Mouse (Mus musculus) activated CD4-positive, CD25-positive, alpha-beta regulatory T cell, adult 4 months (primary cell): ENCODE measurements around the gene Astl. TPM values are rescaled to one million over a fixed set of nuclear protein-coding genes. Genes with fewer than 3 reads are reported as not detected.
"Not testable (repeated sequence)": the region's sequence is repeated elsewhere in the genome, so short reads cannot be mapped to it uniquely, and the experiment has no call there.

Source experiments
- ATAC-seq: one replicate; pipeline ENCODE4 v1.8.0; 2017
- polyA plus RNA-seq, 2 experiments: library from polyadenylated mRNA; unstranded; fragments of 100-300 nt; shearing (Covaris generic); gene quantifications; one replicate each; pipeline ENCODE4 v1.2.1; 2017

Gene Astl
- polyA plus RNA-seq, result under 1 TPM; 0.28 to 0.37 TPM

DNA sequence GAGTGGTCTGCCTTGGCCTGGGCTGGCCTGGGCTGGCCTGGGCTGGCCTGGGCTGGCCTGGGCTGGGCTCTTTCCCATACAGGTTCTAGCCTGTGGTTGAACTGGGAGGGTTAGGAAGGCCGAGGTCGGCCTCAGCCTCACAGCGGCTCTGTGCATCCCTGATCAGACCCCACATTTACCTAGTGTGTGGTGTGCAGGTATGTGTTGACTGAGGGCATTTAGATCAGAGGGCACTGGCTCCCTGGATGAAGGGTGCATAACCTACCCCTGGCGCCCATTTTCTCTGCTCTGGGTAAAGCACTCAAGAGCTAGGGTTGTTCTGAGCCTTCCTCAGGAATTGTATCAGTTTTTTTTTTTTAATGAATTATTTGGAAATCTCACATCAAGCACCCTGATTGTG, at the start of gene Astl:
Astl (plus strand) TSS at position 224 of the 400 bp plus-strand sequence.
- ATAC-seq, result no peak

GRCm38 (mm10) chr2:127292250-127292649, 46.2 kb upstream of the Astl start:
- ATAC-seq, result no peak

GRCm38 (mm10) chr2:127297001-127297805, 41.2 kb upstream of the Astl start:
- no peak for ATAC-seq

DNA sequence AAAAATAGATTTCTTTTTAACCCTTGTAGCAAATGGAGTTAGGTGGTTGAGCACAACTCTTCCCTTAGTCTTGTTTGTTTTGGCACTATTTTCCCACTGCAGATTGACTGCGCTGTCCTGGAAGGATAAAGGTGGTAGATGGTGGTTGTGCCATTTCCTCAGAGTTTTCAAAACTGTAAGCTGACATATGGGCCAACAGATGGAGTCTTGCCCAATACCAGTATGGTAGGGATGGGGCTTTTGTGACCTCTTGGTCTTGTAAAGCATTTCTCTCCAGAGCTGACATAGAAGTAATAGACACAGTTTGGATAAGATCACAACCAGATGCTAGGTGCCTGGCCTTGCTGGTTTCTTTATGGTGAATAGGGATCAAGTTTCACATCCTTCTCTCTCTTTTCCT, 40.4 kb upstream of the Astl start:
- no peak for ATAC-seq

GRCm38 (mm10) chr2:127300701-127301100, 37.7 kb upstream of the Astl start:
- peak; percentile 40 for ATAC-seq

DNA sequence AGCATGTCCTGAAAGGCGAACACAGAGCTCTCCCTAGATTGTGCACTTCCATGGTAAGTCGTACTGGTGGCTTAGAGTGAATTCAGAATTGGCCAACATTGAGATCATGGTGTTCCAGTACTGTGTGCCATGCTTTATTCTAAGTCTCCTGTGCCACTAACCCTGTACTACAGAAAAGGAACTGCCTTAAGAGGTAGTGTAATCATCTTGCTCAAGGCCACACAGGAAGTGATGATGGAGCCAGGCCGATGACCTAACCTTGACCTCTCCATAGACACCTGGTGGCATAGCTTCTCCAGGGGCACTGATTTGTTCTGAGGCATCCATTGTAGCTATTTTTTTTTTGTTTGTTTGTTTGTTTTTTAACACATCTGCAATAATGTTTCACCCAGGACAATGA, 36.6 kb upstream of the Astl start:
- no peak for ATAC-seq

DNA sequence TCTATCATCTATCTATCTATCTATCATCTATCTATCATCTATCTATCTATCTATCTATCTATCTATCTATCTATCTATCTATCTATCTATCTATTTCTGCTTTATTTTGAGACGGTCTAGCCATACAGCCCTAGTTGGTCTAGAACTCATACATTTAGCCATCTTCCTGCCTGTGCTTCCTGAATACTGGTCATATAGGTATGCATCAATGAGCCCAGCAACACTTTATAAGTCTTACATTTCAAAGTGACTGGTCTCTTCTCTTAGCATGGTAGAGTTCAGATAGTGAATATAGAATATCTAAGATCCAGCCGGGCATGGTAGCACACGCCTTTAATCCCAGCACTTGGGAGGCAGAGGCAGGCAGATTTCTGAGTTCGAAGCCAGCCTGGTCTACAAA, 34.2 kb upstream of the Astl start:
- not testable (repeated sequence) for ATAC-seq

GRCm38 (mm10) chr2:127304609-127305210, 33.7 kb upstream of the Astl start:
- ATAC-seq, result no peak

DNA sequence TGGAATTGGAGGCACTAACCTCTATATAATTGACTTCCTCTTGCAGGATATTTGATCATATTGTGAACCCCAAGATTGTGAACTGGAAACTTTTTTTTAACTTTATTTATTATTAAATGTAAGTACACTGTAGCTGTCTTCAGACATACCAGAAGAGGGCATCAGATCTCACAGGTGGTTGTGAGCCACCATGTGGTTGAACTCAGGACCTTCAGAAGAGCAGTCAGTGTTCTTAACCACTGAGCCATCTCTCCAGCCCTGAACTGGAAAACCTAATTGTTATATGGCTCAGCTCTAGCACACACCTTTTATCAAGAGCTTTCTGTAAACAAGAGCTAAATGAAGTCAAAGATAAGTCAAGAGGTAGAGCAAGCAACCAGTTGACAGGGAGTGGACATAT, 32.3 kb upstream of the Astl start:
- no peak for ATAC-seq

DNA sequence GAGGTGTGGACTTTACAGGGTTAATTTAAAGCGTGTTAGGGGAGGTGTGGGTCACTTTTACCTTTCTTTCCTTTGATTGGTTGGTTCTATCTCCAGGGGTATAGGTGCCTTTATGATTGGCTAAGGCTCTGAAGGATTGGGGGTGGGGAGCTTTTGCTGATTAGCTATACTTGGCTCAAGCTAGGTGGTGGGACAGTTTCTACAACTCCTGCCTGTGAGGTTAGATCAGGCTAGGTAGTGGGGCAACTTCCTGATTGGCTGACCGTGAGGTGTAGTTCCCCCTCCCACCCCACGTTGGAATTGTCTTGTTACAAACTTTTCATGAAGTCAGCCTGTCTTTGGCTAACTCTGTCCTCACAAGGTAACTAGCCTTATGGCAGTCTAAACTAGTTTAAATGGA, 31.3 kb upstream of the Astl start:
- ATAC-seq, result no peak

GRCm38 (mm10) chr2:127308660-127309059, 29.8 kb upstream of the Astl start:
- ATAC-seq, result peak; percentile 43

DNA sequence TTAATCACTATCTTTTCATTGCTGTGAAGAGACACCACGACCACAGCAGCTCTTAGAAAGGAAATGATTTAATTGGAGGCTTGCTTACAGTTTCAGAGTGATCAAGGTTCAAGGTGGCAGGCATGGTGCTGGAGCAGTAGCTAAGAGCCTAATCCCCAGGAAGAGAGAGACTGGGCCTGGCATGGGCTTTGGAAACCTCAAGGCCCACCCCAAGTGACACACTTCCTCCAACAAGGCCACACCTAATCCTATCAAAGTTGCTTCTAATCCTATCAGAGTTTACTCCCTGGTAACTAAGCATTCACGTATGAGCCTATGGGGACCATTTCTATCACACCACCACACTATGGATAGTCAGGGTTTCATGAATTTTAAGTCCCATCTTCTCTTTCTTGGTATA, 28.2 kb upstream of the Astl start:
- peak; percentile 3 for ATAC-seq

DNA sequence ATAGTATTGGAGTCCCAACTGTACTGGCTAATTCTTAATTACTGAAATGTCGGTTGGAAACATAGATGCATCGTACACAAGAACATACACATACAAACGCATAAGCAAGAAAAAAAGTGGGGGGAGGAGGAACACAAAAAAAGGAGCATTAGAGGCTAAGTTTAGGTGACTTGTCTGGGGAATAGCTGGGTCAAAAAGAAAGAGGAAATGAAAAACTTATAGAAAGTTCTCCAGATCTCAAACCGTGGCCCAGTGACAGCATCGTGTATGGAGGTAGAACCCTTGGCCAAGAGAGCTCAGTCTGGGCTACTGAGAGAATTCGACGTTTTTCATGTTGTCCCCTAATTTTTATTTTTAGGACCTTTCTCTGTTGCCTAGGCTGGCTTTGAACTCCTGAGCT, 27.8 kb upstream of the Astl start:
- no peak for ATAC-seq

GRCm38 (mm10) chr2:127311193-127311592, 27.2 kb upstream of the Astl start:
- no peak for ATAC-seq

- ATAC-seq, result no peak
Measured at GRCm38 (mm10) chr2:127312801-127313200, 25.6 kb upstream of the Astl start.

DNA sequence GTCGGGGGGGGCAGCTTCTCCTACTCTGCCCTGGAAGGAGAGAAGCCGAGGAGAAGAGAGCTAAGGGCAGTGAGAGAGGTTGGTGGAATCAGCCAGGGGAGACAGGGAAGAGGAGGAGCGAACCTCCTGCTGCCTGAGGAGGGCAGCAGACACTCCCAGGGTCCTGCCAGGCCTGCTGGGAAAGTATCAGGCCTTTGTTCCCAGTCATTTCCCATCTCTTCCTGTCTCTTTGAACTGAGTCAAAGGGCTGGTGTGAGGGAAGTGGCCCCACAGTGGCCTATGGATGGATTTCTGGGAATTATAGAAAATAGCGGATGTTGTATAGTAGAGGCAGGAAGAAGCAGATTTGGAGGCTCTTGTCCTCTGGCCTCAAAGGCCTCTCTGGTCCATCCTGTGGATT, 24.6 kb upstream of the Astl start:
- ATAC-seq, result no peak

DNA sequence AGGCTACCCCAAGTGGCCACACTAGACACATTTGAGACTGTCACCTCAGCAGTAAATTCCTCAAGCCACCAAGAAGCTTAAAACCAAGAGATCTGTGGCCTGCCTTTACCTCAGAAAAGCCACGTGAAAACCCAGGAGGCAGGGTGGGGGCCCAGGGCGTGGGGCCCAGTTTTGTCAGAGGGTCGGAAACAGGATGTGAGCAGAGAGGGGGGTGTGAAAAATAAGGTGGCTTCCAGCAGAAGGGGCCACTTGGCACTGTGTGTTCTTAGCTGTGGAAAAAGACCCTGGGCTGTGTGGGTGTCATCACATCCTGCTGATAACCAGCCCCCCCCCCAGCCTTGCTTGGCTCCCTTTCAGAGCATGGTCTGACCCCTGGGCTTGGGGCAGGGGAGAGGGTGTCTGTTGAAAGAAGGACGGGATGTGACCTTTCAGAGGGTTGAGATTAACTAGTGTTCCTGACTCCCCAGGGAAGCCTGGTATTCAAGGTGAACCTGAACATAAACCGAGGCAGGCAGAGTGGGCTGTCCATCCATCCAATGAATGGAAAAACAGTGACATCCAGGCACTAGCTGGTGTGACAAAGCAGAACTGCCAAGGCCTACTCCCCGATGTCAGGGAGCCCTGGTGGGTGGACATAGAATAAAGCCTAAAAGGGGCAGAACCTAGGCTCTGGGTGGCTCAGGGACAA, 23.8 kb upstream of the Astl start:
- peak; percentile 61 for ATAC-seq

DNA sequence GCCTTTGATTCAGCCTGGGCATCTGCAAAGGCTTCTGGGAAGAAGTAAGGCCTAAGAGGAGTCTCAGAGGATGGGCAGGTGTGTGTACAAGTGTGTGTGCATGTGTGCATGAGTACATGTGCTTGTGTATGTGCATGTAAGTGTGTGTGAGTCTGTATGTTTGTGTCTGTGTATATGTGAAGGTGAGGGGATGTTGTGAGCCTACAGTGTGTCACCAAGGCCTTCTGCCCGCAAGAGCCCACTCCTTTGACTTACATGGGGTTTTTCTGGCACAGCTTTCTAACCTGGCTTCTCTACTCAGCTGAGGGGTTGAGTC, 23.3 kb upstream of the Astl start:
- ATAC-seq, result peak; percentile 7

DNA sequence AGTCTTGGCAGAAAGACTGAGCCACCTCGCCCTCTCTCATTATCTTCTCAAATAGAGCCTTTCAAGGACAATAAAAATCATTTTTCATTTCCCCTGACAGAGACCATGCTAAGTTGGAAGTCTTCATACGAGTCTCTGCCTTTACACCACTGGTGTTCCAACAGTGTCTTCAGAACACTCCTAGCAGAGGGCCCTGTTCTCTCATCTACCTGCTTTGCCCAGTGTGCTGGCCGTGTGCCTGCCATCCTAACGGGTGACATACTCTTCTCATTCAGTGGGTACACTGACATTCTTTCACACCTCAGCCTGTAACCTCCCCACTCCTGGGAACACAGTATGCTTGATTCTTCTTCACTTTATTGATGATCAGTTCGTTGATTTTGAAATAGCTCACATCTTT, 22.0 kb upstream of the Astl start:
- ATAC-seq, result no peak

GRCm38 (mm10) chr2:127318136-127318535, 20.3 kb upstream of the Astl start:
- peak; percentile 53 for ATAC-seq

DNA sequence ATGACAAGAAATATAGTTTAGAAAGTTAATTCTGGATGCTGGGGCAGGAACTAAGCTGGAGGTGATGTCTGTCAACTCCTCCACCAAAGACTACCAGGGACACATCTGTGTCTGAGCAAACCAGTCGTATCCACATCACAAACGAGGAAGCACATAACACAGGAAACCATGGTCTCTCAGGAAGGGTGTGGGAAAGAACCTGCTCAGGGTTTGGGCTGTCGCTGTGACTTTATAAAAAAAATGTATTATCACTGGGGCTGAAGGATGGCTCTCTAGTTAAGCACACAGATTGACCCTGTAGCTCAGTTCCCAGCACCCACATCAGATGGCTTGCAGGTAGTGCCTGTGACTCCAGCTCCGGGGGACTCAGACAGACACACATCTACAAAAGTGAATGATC, 19.4 kb upstream of the Astl start:
- peak; percentile 27 for ATAC-seq

DNA sequence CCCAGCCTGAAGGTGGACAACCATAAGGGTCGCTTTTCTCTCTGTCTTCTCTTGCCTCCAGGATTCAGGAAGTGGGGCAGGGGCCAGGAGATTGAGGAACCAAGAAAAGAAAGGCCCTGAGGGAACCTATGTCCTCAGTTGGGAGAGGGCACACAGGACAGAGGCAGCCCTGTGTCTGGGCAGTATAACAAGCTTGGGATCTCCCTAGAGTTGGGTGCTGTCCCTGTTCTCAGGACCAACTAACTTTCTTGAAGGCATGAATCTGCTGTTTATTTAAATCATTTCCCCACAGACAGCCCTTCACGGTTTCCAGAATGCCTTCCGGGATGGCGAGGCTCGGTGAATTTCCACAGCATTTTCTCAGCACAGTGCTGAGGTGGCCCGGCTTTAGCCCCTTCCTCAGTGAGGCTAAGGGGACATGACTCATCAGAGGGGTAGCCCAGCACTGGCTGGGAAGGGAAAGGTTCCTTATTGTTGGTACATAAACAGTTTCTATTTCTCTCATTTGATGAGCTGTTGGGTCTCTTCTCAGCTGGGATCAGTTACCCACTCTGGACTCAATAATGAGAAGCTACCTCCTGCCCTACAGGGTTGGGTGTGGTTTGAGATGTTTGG, 15.7 kb upstream of the Astl start:
- ATAC-seq, result no peak

- no peak for ATAC-seq
Measured at GRCm38 (mm10) chr2:127323667-127324066, 14.8 kb upstream of the Astl start.

DNA sequence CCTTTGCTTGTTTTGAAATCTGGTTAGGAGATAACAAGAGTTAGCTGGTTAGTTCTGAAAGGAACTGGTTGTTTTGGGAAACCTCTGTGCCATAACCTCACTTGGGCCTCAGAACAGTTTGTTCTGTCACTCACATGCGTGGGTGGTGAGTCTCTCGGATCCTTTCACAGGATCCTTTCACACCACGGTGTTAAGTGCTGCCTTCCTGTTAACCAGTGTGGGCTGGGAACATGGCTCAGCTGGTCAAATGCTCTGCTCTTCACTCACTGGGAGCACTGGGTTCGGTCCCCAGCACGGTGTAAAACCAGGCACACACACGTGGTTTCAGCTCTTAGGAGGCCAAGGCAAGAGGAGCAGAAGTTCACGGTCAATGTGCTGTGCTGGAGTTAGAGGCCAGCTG, 14.0 kb upstream of the Astl start:
- peak; percentile 51 for ATAC-seq
